Mouse (Mus musculus): ENCODE results near the gene Slbp.

GRCm38 (mm10) chr5:33696430-33696829 lies 44.1 kb upstream of the Slbp start:
- TF ChIP-seq CTCF (IDR thresholded peaks at IDR 0.05; ENCODE audit: control insufficient read depth, insufficient read depth, insufficient read length) (no peak), USF1 (IDR thresholded peaks at IDR 0.05; ENCODE audit: low read depth) (no peak), MAX (IDR thresholded peaks at IDR 0.05) (no peak), MYOG (IDR thresholded peaks at IDR 0.05; ENCODE audit: control insufficient read depth, extremely low read depth, insufficient read length) (no peak)
